Mouse (Mus musculus) kidney, embryonic 16.5 days (tissue): Measurements from ENCODE around the gene Iqcf5. TPM values are rescaled to one million over a fixed set of nuclear protein-coding genes. Genes with fewer than 3 reads are reported as not detected.

Experiments
- ATAC-seq: fragments of 200-750 bp; cut with Nextera tagmentation; 2 replicates; pipeline ENCODE4 v1.8.0; 2017; ENCODE audit warnings: moderate TSS enrichment; ENCODE audit not compliant: low FRiP score, low TSS enrichment
- H3K27ac ChIP-seq: fragments of 300-500 bp; sonication (generic); 2 replicates; pipeline ENCODE4 v1.5.1; 2014; ENCODE audit warnings: low read length
- H3K27me3 ChIP-seq: fragments of 300-500 bp; sonication (generic); 2 replicates; pipeline ENCODE4 v1.6.1; 2014; ENCODE audit warnings: low read length, control low read depth, mixed read lengths; ENCODE audit not compliant: insufficient read depth
- H3K36me3 ChIP-seq: fragments of 300-500 bp; sonication (generic); 2 replicates; pipeline ENCODE4 v1.6.1; 2014; ENCODE audit warnings: low read length, control low read depth, mixed read lengths; ENCODE audit not compliant: insufficient read depth
- H3K4me1 ChIP-seq: fragments of 300-500 bp; sonication (generic); 2 replicates; pipeline ENCODE4 v1.6.1; 2014; ENCODE audit warnings: low read length, control low read depth, mixed read lengths; ENCODE audit not compliant: insufficient read depth
- H3K4me2 ChIP-seq: fragments of 300-500 bp; sonication (generic); replicated peaks from 2 replicates; pipeline ENCODE4 v1.6.1; 2014; ENCODE audit warnings: low read depth, low read length
- H3K4me3 ChIP-seq: fragments of 300-500 bp; sonication (generic); 2 replicates; pipeline ENCODE4 v1.5.1; 2014; ENCODE audit warnings: mild to moderate bottlenecking, low read length
- H3K9ac ChIP-seq: fragments of 300-500 bp; sonication (generic); replicated peaks from 2 replicates; pipeline ENCODE4 v1.6.1; 2014; ENCODE audit warnings: low read length
- H3K9me3 ChIP-seq: fragments of 300-500 bp; sonication (generic); 2 replicates; pipeline ENCODE4 v1.6.1; 2016; ENCODE audit warnings: low read length, control low read depth
- WGBS: fragments of 180-500 bp; shearing (Covaris S2); extraction: QIAGEN DNeasy Blood & Tissue Kit; methylation state at CpG from one replicate; pipeline ENCODE4 v1.1.7; 2014; 5-methylcytosine and 5-hydroxymethylcytosine counted together
- polyA plus RNA-seq: library from polyadenylated mRNA; unstranded; fragments of >200 nt; fragmentation: Nextera tagmentation; extraction: Ambion mirVana; gene quantifications from 2 replicates; pipeline ENCODE4 v1.2.1, GENCODE M21; 2015

Iqcf5 gene
- not detected in 2 replicates for polyA plus RNA-seq

- no peak within 1 kb of the TSS for H3K9ac ChIP-seq
- H3K27ac ChIP-seq: no peak within 1 kb of the TSS
- H3K27me3 ChIP-seq: no peaks in the 10 kb centered on the region
- no peaks in the 10 kb centered on the region for H3K4me1 ChIP-seq
- 0 out of 2 replicates have a peak, but pooled peaks cover 3% of the 10 kb centered on the region for H3K9me3 ChIP-seq
- WGBS: 92% methylated on average over 4 of the region's 4 CpGs
- no peak within 1 kb of the TSS for H3K4me3 ChIP-seq
- no peaks in the 10 kb centered on the region for H3K36me3 ChIP-seq
- H3K4me2 ChIP-seq: no peak within 1 kb of the TSS
- ATAC-seq: no peak
Measured at GRCm38 (mm10) chr9:106514273-106514672, at the start of gene Iqcf5. Gene Iqcf5, plus strand, starts transcription at chr9:106514573.

GRCm38 (mm10) chr9:106464751-106465541 is 49.4 kb upstream of the Iqcf5 start:
- H3K4me1 ChIP-seq: peaks cover 24% of the 10 kb centered on the region
- peak overlapping the region; percentile 62 for H3K27ac ChIP-seq
- peak overlapping the region; percentile 97 for H3K4me2 ChIP-seq
- 0 out of 2 replicates have a peak, but pooled peaks cover 3% of the 10 kb centered on the region for H3K27me3 ChIP-seq
- H3K9me3 ChIP-seq: no peaks in the 10 kb centered on the region
- peak; percentile 65 for ATAC-seq
- peaks cover 23% of the 10 kb centered on the region for H3K36me3 ChIP-seq
- WGBS: 1% methylated on average over 87 of the region's 99 CpGs
- H3K4me3 ChIP-seq: peak overlapping the region; percentile 58
- H3K9ac ChIP-seq: peak overlapping the region; percentile 79

GRCm38 (mm10) chr9:106465571-106466200 is 48.7 kb upstream of the Iqcf5 start, which contains the start of gene Gpr62:
Gene Gpr62, minus strand, starts transcription at chr9:106465938.
- peak; percentile 4; the same call in 1 of the 2 replicates for ATAC-seq
- H3K9ac ChIP-seq: peak within 1 kb of the TSS; percentile 79

GRCm38 (mm10) chr9:106466721-106467120 is 47.7 kb upstream of the Iqcf5 start:
- no peak for ATAC-seq

More at GRCm38 (mm10) chr9:106465571-106466200, 48.7 kb upstream of the Iqcf5 start, which contains the start of gene Gpr62:
- H3K4me2 ChIP-seq: peak within 1 kb of the TSS; percentile 97
- peak within 1 kb of the TSS; percentile 58 for H3K4me3 ChIP-seq
- peaks cover 21% of the 10 kb centered on the region; the same call in 1 of the 2 replicates for H3K36me3 ChIP-seq
- H3K4me1 ChIP-seq: peaks cover 18% of the 10 kb centered on the region
- H3K27ac ChIP-seq: peak within 1 kb of the TSS; percentile 62
- no peaks in the 10 kb centered on the region for H3K9me3 ChIP-seq
- 28% methylated on average over 26 of the region's 26 CpGs for WGBS
- 0 out of 2 replicates have a peak, but pooled peaks cover 3% of the 10 kb centered on the region for H3K27me3 ChIP-seq

GRCm38 (mm10) chr9:106467746-106468145 is 46.6 kb upstream of the Iqcf5 start:
- Histone ChIP-seq H3K36me3 (peaks cover 9% of the 10 kb centered on the region; the same call in 1 of the 2 replicates), H3K9me3 (no peaks in the 10 kb centered on the region), H3K4me1 (peaks cover 20% of the 10 kb centered on the region), H3K4me3 (no peak overlapping the region), H3K9ac (no peak overlapping the region), H3K27ac (no peak overlapping the region), H3K27me3 (0 out of 2 replicates have a peak, but pooled peaks cover 3% of the 10 kb centered on the region), H3K4me2 (no peak overlapping the region)
- ATAC-seq: no peak
- 89% methylated on average over 7 of the region's 7 CpGs for WGBS

More at GRCm38 (mm10) chr9:106466721-106467120, 47.7 kb upstream of the Iqcf5 start:
- WGBS: 90% methylated on average over 6 of the region's 6 CpGs
- peaks cover 16% of the 10 kb centered on the region; the same call in 1 of the 2 replicates for H3K36me3 ChIP-seq
- no peak overlapping the region for H3K27ac ChIP-seq
- H3K4me3 ChIP-seq: no peak overlapping the region
- H3K9me3 ChIP-seq: no peaks in the 10 kb centered on the region
- peaks cover 15% of the 10 kb centered on the region for H3K4me1 ChIP-seq
- H3K9ac ChIP-seq: no peak overlapping the region
- H3K4me2 ChIP-seq: no peak overlapping the region
- H3K27me3 ChIP-seq: 0 out of 2 replicates have a peak, but pooled peaks cover 3% of the 10 kb centered on the region

- 61% methylated on average over 6 of the region's 6 CpGs for WGBS
- Histone ChIP-seq H3K27ac (no peak overlapping the region), H3K27me3 (no peaks in the 10 kb centered on the region), H3K9ac (no peak overlapping the region), H3K9me3 (no peaks in the 10 kb centered on the region), H3K4me2 (no peak overlapping the region), H3K4me1 (peaks cover 28% of the 10 kb centered on the region), H3K36me3 (no peaks in the 10 kb centered on the region), H3K4me3 (no peak overlapping the region)
- ATAC-seq: no peak
Measured at GRCm38 (mm10) chr9:106469317-106469716, 45.1 kb upstream of the Iqcf5 start.

- no peak for ATAC-seq
- no peak overlapping the region for H3K4me3 ChIP-seq
- no peak overlapping the region for H3K27ac ChIP-seq
- H3K4me2 ChIP-seq: no peak overlapping the region
- H3K4me1 ChIP-seq: peaks cover 28% of the 10 kb centered on the region
- no peaks in the 10 kb centered on the region for H3K27me3 ChIP-seq
- H3K36me3 ChIP-seq: no peaks in the 10 kb centered on the region
- no peaks in the 10 kb centered on the region for H3K9me3 ChIP-seq
- 63% methylated on average over 9 of the region's 9 CpGs for WGBS
- no peak overlapping the region for H3K9ac ChIP-seq
Measured at GRCm38 (mm10) chr9:106469776-106470175, 44.6 kb upstream of the Iqcf5 start.

GRCm38 (mm10) chr9:106470991-106471750 is 43.2 kb upstream of the Iqcf5 start:
- no peak for ATAC-seq

GRCm38 (mm10) chr9:106471892-106472291 is 42.5 kb upstream of the Iqcf5 start:
- 19% methylated on average over 5 of the region's 5 CpGs for WGBS
- Histone ChIP-seq H3K9ac (no peak overlapping the region; the same call in 1 of the 2 replicates), H3K27me3 (no peaks in the 10 kb centered on the region), H3K4me2 (peak overlapping the region; percentile 41), H3K9me3 (no peaks in the 10 kb centered on the region), H3K36me3 (no peaks in the 10 kb centered on the region), H3K4me1 (peaks cover 34% of the 10 kb centered on the region), H3K4me3 (peak overlapping the region; percentile 21; the same call in 1 of the 2 replicates), H3K27ac (0 out of 2 replicates have a peak overlapping the region, but pooled peaks have one; percentile 13)
- 0 out of 2 replicates have a peak, but pooled peaks have one; percentile 5 for ATAC-seq

More at GRCm38 (mm10) chr9:106470991-106471750, 43.2 kb upstream of the Iqcf5 start:
- Histone ChIP-seq H3K27me3 (no peaks in the 10 kb centered on the region), H3K4me1 (peaks cover 31% of the 10 kb centered on the region), H3K4me2 (peak overlapping the region; percentile 41), H3K27ac (no peak overlapping the region), H3K9ac (no peak overlapping the region; the same call in 1 of the 2 replicates), H3K4me3 (0 out of 2 replicates have a peak overlapping the region, but pooled peaks have one; percentile 21), H3K36me3 (no peaks in the 10 kb centered on the region), H3K9me3 (no peaks in the 10 kb centered on the region)
- 70% methylated on average over 14 of the region's 14 CpGs for WGBS
